Mouse (Mus musculus) ES-Bruce4 (cell line): ENCODE data around the gene Celf2. TPM values are rescaled to one million over a fixed set of nuclear protein-coding genes. Genes with fewer than 3 reads are reported as not detected.

Source experiments
- H3K27ac ChIP-seq: 2 replicates; pipeline ENCODE4 v1.5.1; 2012; ENCODE audit warnings: low read length, inconsistent platforms; ENCODE audit not compliant: insufficient read depth
- H3K27me3 ChIP-seq: 2 replicates; pipeline ENCODE4 v1.6.1; 2012; ENCODE audit warnings: mild to moderate bottlenecking, low read length, inconsistent platforms; ENCODE audit not compliant: control insufficient read depth, poor library complexity, insufficient read depth, severe bottlenecking
- H3K36me3 ChIP-seq: 2 replicates; pipeline ENCODE4 v1.6.1; 2012; ENCODE audit warnings: inconsistent platforms, mild to moderate bottlenecking, low read length, moderate library complexity; ENCODE audit not compliant: control insufficient read depth, poor library complexity, insufficient read depth, severe bottlenecking
- H3K4me1 ChIP-seq: one replicate; pipeline ENCODE4 v1.8.1; 2011; ENCODE audit warnings: low read length; ENCODE audit not compliant: control insufficient read depth, insufficient read depth
- H3K4me3 ChIP-seq: 2 replicates; pipeline ENCODE4 v1.5.1; 2011; ENCODE audit warnings: low read depth, mild to moderate bottlenecking, low read length
- H3K9ac ChIP-seq: 2 replicates; pipeline ENCODE4 v1.6.1; 2012; ENCODE audit warnings: low read depth, mild to moderate bottlenecking, inconsistent platforms; ENCODE audit not compliant: poor library complexity, severe bottlenecking
- H3K9me3 ChIP-seq: replicated peaks from 2 replicates; pipeline ENCODE4 v1.6.1; 2012; ENCODE audit warnings: mild to moderate bottlenecking, low read length, inconsistent platforms; ENCODE audit not compliant: control insufficient read depth, poor library complexity, insufficient read depth, severe bottlenecking
- CTCF ChIP-seq: IDR thresholded peaks from one replicate; pipeline ENCODE4 v1.8.1; 2011; ENCODE audit warnings: low read depth, low read length
- EP300 ChIP-seq: IDR thresholded peaks from 2 replicates; pipeline ENCODE4 v1.6.1; 2011; ENCODE audit warnings: low read depth, low read length; ENCODE audit not compliant: insufficient read depth
- POLR2A ChIP-seq: IDR thresholded peaks from one replicate; pipeline ENCODE4 v1.8.1; 2011; ENCODE audit warnings: low read length; ENCODE audit not compliant: insufficient read depth
- polyA plus RNA-seq: library from polyadenylated mRNA; stranded (reverse); fragments of >200 nt; gene quantifications from 2 replicates; pipeline ENCODE4 v1.2.4, GENCODE M21; 2011; ENCODE audit warnings: low read depth; ENCODE audit not compliant: missing spikeins, insufficient read depth, insufficient read length

Celf2 gene
- polyA plus RNA-seq, 1 experiment: 10.6 TPM

- TF ChIP-seq EP300: no peak
- no peak for TF ChIP-seq CTCF
- H3K4me3 ChIP-seq: no peak overlapping the region
- H3K27me3 ChIP-seq: no peaks in the 10 kb centered on the region; the same call in 1 of the 2 replicates
- no peaks in the 10 kb centered on the region for H3K9me3 ChIP-seq
- no peaks in the 10 kb centered on the region for H3K36me3 ChIP-seq
- no peak overlapping the region for H3K9ac ChIP-seq
- H3K4me1 ChIP-seq: no peaks in the 10 kb centered on the region
- no peak overlapping the region for H3K27ac ChIP-seq
These were observed 429.3 kb downstream of the Celf2 start for GRCm38 (mm10) chr2:7080086-7080485.

- no peak overlapping the region for H3K27ac ChIP-seq
- H3K9ac ChIP-seq: no peak overlapping the region
- H3K9me3 ChIP-seq: no peaks in the 10 kb centered on the region
- H3K4me3 ChIP-seq: no peak overlapping the region
- no peaks in the 10 kb centered on the region for H3K4me1 ChIP-seq
- H3K27me3 ChIP-seq: no peaks in the 10 kb centered on the region; the same call in 1 of the 2 replicates
- H3K36me3 ChIP-seq: no peaks in the 10 kb centered on the region
- TF ChIP-seq CTCF (no peak), EP300 (no peak), POLR2A (no peak)
These were observed 430.0 kb downstream of the Celf2 start for GRCm38 (mm10) chr2:7079390-7079789.

- no peaks in the 10 kb centered on the region for H3K27me3 ChIP-seq
- H3K4me3 ChIP-seq: no peak overlapping the region
- no peak overlapping the region for H3K9ac ChIP-seq
- H3K36me3 ChIP-seq: no peaks in the 10 kb centered on the region
- no peaks in the 10 kb centered on the region for H3K4me1 ChIP-seq
- H3K9me3 ChIP-seq: no peaks in the 10 kb centered on the region
- H3K27ac ChIP-seq: no peak overlapping the region
- TF ChIP-seq CTCF: no peak
- no peak for TF ChIP-seq EP300
- TF ChIP-seq POLR2A: no peak
These were observed 435.6 kb downstream of the Celf2 start for GRCm38 (mm10) chr2:7073730-7074129.

GRCm38 (mm10) chr2:7072344-7073265, 436.8 kb downstream of the Celf2 start:
- TF ChIP-seq CTCF (no peak), POLR2A (no peak), EP300 (no peak)
- no peaks in the 10 kb centered on the region for H3K36me3 ChIP-seq
- H3K9ac ChIP-seq: no peak overlapping the region
- H3K4me1 ChIP-seq: no peaks in the 10 kb centered on the region
- H3K4me3 ChIP-seq: no peak overlapping the region
- H3K9me3 ChIP-seq: no peaks in the 10 kb centered on the region
- no peak overlapping the region for H3K27ac ChIP-seq
- no peaks in the 10 kb centered on the region for H3K27me3 ChIP-seq

GRCm38 (mm10) chr2:7069458-7069857, 439.9 kb downstream of the Celf2 start:
- H3K27me3 ChIP-seq: no peaks in the 10 kb centered on the region
- no peaks in the 10 kb centered on the region for H3K9me3 ChIP-seq
- no peaks in the 10 kb centered on the region for H3K36me3 ChIP-seq
- TF ChIP-seq POLR2A (no peak), CTCF (no peak), EP300 (no peak)
- no peak overlapping the region for H3K9ac ChIP-seq
- H3K27ac ChIP-seq: no peak overlapping the region
- no peak overlapping the region for H3K4me3 ChIP-seq
- no peaks in the 10 kb centered on the region for H3K4me1 ChIP-seq

DNA sequence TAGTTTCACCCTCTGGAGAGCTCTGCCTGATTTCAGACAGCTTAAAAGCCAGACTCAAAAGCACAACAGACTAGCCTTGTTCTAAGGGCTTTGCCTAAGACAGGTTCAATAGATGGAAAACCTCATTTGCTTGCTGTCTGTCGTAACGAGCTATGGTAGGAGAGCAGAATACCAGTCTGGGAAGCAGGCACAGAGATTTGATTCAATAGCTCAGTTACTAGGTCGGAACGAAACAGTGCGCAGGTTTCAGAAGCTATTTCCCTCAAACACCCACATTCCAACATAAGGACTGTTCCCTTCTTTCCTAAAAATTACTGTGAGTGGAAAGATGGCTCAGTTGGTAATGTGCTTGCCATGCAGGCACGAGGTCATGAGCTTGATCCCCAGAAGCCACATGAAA, 441.1 kb downstream of the Celf2 start:
- H3K4me3 ChIP-seq: no peak overlapping the region
- no peaks in the 10 kb centered on the region for H3K4me1 ChIP-seq
- H3K9me3 ChIP-seq: no peaks in the 10 kb centered on the region
- no peaks in the 10 kb centered on the region for H3K36me3 ChIP-seq
- TF ChIP-seq CTCF: no peak
- no peak for TF ChIP-seq EP300
- no peak for TF ChIP-seq POLR2A
- H3K27ac ChIP-seq: no peak overlapping the region
- no peaks in the 10 kb centered on the region for H3K27me3 ChIP-seq
- H3K9ac ChIP-seq: no peak overlapping the region
